Mouse (Mus musculus) frontal cortex, postnatal 10 days (tissue): ENCODE measurements at regions not wholly inside any gene's neighbourhood (a gene's known extent, or its start where the extent isn't known, plus 50 kb on each side); places are given as distances from the start of the nearest gene placed in this dataset.

Experiments
- DNase-seq, 2 experiments: peaks; one replicate each; pipeline ENCODE4 v3.0.0; 2022; ENCODE audit warnings: low spot score in 2 of 2, mixed read lengths in 1 of 2

DNA sequence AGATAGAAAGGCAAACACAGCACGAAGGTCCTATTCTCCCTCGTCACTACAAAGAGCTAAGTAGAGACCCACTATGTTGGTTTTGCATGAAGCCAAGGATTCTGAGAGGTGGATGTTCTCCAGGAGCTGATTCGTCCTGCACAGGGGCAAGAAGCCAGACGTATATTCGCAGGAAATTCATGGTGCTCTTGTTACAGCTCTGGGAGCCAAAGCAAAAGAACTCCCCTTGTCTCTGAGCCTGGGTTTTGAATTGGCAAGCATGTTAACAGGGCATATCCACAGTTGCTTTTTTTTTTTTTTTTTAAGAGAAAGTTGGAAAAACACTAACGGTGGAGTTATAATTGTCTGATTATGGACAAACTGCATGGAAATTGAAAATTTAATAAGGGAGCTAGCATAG, 191.7 kb upstream of the Prickle1 start:
- DNase-seq: no peak

DNA sequence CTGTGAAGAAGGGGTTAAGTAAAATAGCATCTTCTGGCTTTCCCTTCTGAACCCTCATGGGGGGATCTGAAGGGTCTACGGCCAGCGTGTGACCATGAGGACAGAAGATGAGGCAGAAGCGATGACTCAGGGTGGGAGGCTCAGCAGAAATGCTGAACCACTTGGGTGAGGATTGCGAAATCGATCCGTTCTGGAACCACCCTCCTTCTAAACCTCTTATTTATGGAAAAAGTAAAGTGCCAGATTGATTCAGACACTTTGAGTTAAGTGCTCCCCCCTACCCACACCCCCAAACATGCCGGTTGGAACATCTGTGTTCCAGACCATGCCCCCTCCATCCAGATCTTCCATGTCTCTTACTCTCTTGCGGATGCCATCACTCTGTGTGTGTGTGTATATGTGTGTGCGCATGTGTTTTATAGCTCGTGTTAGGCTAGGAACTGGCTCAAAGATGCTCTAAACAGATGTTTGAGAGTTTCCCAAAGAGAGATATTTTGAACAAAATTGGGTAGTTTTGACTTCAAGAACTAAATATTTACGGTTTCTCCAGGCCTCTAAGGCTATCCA, 190.2 kb upstream of the Prickle1 start:
- DNase-seq: no peak

GRCm38 (mm10) chr15:93783736-93784135, 188.0 kb upstream of the Prickle1 start:
- no peak for DNase-seq

GRCm38 (mm10) chr15:93775199-93775745, 179.6 kb upstream of the Prickle1 start:
- DNase-seq: peak in 1 of 2 experiments; percentile 13

GRCm38 (mm10) chr15:93774340-93774739, 178.6 kb upstream of the Prickle1 start:
- DNase-seq: no peak

GRCm38 (mm10) chr15:93766981-93767380, 171.3 kb upstream of the Prickle1 start:
- no peak for DNase-seq

- DNase-seq: no peak
These were observed 167.4 kb upstream of the Prickle1 start for GRCm38 (mm10) chr15:93763047-93763446.

GRCm38 (mm10) chr15:93758204-93758836, 162.6 kb upstream of the Prickle1 start:
- no peak for DNase-seq

- DNase-seq: no peak
These were observed 160.3 kb upstream of the Prickle1 start for GRCm38 (mm10) chr15:93755989-93756388.

DNA sequence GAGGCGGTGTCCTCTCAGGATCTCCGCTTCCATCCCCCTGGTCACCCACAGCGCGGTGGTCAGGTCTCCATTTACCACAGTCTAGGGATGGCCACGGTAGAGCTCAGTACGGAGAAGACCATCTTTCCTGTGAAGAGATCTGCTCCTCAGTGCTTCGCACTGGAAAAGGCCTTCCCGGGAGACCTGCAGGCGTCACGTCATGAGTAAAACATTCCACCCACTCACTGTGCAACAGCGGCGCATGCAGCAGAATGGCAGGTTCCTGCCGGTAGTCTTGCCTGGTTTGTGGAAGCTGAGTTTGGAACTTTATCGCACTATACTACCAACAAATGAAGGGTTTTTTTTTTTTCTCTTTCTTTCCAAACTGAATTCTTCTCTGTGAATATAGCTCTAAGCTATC, 156.1 kb upstream of the Prickle1 start:
- peak; percentile 13 to 18 for DNase-seq

DNA sequence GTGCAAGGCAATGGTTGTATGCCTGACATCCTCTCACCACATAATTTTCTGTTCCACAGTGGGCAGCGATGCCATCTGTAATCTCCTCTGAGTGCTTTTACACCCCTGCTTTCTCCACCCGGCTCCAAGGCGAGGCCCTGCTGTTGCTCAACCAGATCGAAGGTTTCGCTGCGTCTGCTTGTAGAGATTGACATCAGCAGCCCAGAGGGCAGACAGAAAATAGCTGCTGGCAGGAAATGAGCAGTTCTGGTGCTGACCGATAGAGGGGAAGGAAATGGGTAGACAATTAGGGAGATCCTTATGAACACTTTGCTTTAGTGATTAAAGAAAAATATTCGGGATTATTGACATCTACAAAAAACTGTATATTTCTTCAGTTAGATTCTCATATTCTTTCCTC, 155.3 kb upstream of the Prickle1 start:
- peak in 1 of 2 experiments; percentile 31 for DNase-seq

GRCm38 (mm10) chr15:93744191-93744945, 148.7 kb upstream of the Prickle1 start:
- no peak for DNase-seq

DNA sequence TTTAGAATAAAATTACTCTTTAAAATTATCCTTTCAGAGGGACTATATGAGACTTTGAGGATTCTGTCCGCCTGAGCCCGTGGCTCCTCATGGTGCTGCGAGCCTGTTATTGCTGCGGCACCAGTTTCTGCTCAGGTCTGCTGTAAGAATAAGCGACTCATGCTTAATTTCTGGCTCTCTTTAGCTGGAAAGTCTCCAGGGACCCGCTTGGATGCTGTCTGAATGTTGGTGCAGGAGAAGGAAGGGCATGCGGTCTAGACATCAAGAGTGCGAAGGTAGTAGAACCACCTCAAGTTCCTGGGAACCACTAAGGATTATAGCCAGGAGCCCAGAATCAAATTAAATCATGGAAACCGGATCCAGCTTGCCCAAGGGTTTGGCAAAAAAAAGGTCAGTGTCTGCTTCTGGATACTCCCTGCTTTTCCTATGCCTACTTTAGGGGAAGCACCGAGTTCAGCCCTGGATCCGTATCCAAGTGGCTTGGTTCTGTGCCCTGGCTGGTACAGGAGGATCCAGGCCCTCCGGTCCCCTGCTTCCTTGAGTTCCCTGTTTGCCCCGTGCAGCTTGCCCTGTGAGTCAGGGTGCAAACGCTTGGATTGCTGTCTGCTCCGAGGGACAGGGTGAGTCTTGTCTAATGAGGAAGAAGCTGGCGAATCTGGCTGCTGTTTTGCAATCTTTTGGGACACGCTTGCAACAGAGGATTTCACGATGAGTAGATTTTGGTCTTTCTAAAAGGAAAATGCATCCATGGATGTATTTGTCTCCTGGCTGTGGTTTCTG, 138.2 kb upstream of the Prickle1 start:
- DNase-seq: no peak

- no peak for DNase-seq
These were observed 137.1 kb upstream of the Prickle1 start for GRCm38 (mm10) chr15:93732825-93733224.

GRCm38 (mm10) chr15:93731161-93731560, 135.5 kb upstream of the Prickle1 start:
- no peak for DNase-seq

- no peak for DNase-seq
These were observed 119.8 kb upstream of the Prickle1 start for GRCm38 (mm10) chr15:93715443-93715842.

- DNase-seq: peak; percentile 39 to 50
These were observed 117.7 kb upstream of the Prickle1 start for GRCm38 (mm10) chr15:93713428-93713827.

DNA sequence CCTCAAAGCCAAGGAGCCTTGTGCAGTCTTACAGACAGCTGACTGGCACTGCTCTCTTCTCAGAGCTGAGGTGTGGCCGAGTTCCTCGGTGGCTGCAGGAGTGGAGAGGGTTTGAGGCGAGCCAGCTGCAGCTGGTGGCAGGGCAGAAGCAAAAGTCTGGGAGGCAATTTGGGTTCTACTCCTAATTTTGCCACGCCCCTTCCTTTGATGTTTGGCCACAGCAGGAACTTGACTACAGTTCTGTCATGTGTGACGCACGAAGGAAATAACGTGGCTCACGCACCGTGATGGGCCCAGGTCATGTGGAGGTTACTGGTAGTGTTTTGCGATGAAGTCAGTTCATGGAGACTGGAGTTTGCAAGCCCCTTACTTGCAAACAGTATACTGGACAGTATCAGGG, 116.9 kb upstream of the Prickle1 start:
- DNase-seq: no peak

- DNase-seq: no peak
These were observed 115.6 kb upstream of the Prickle1 start for GRCm38 (mm10) chr15:93711150-93711784.

DNA sequence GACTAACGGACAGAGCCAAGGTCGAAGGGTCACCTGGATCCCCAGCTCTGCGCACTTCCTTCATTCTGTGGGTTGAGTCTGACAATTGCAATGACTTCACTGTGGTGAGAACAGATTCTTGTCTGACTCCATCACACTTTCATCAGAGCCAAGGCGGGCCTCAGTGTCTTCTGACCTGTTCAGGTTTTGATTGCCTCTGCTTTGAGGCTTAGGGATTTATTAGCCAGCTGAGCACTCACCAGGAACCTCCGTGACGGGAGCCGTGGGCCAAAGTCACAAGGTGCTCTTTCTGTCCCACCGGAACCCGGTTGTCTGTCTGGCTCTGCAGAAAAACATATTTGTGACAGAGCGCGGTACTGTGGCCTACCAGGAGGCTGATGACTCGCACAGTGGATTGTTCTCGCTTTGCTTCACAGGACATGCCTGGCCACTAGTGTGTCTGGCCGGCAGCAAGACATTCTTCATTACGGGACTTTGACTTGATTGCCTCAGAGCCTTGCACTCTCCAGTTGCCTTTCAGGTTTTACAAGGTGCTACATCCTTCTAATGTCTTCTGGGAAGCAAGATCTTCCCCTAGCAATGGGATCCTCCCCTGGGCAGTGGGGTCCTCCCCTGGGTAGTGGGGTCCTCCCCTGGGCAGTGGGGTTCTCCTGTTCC, 114.9 kb upstream of the Prickle1 start:
- DNase-seq: no peak

- DNase-seq: no peak
These were observed 110.8 kb upstream of the Prickle1 start for GRCm38 (mm10) chr15:93706366-93706930.
